Mouse (Mus musculus) splenic B cell, adult 2 months (primary cell): Measurements from ENCODE around the gene Col24a1.

Experiments
- DNase-seq: peaks from one replicate; pipeline ENCODE4 v3.0.0-alpha.2; 2011; ENCODE audit warnings: low read depth, low spot score
- H3K27me3 ChIP-seq: 2 replicates; pipeline ENCODE4 v1.6.1; 2012; ENCODE audit warnings: mild to moderate bottlenecking, low read length, moderate library complexity, mixed read lengths; ENCODE audit not compliant: control insufficient read depth, poor library complexity, insufficient read depth, severe bottlenecking
- H3K36me3 ChIP-seq: 2 replicates; pipeline ENCODE4 v1.6.1; 2012; ENCODE audit warnings: mild to moderate bottlenecking, low read length, moderate library complexity, mixed read lengths; ENCODE audit not compliant: control insufficient read depth, poor library complexity, insufficient read depth, severe bottlenecking

Col24a1 gene

GRCm38 (mm10) chr3:145583522-145584200, 291.4 kb downstream of the Col24a1 start:
- peaks cover 9% of the 10 kb centered on the region for H3K36me3 ChIP-seq
- H3K27me3 ChIP-seq = no peaks in the 10 kb centered on the region
- peak; percentile 5 for DNase-seq

- DNase-seq = no peak
- H3K27me3 ChIP-seq = no peaks in the 10 kb centered on the region
These were observed 298.3 kb downstream of the Col24a1 start for GRCm38 (mm10) chr3:145590562-145590961.

GRCm38 (mm10) chr3:145591841-145592542, 299.7 kb downstream of the Col24a1 start:
- Histone ChIP-seq H3K27me3 (no peaks in the 10 kb centered on the region), H3K36me3 (peaks cover 9% of the 10 kb centered on the region; the same call in 1 of the 2 replicates)
- DNase-seq = no peak

More at GRCm38 (mm10) chr3:145590562-145590961, 298.3 kb downstream of the Col24a1 start:
- H3K36me3 ChIP-seq = peaks cover 11% of the 10 kb centered on the region; the same call in 1 of the 2 replicates

- no peak for DNase-seq
- Histone ChIP-seq H3K36me3 (0 out of 2 replicates have a peak, but pooled peaks cover 12% of the 10 kb centered on the region), H3K27me3 (no peaks in the 10 kb centered on the region)
These were observed 303.1 kb downstream of the Col24a1 start for GRCm38 (mm10) chr3:145595354-145595753.

GRCm38 (mm10) chr3:145599059-145599458, 306.8 kb downstream of the Col24a1 start:
- no peak for DNase-seq
- no peaks in the 10 kb centered on the region for H3K27me3 ChIP-seq
- peaks cover 9% of the 10 kb centered on the region; the same call in 1 of the 2 replicates for H3K36me3 ChIP-seq

GRCm38 (mm10) chr3:145600801-145601200, 308.5 kb downstream of the Col24a1 start:
- peaks cover 7% of the 10 kb centered on the region for H3K36me3 ChIP-seq
- DNase-seq = no peak
- no peaks in the 10 kb centered on the region for H3K27me3 ChIP-seq

GRCm38 (mm10) chr3:145601345-145601744, 309.1 kb downstream of the Col24a1 start:
- Histone ChIP-seq H3K36me3 (peaks cover 7% of the 10 kb centered on the region), H3K27me3 (no peaks in the 10 kb centered on the region)
- no peak for DNase-seq
